Mouse (Mus musculus) liver, adult 2 months (tissue): ENCODE measurements around the gene Defb45. TPM values are rescaled to one million over a fixed set of nuclear protein-coding genes. Genes with fewer than 3 reads are reported as not detected.

Experiments
- DNase-seq: peaks from one replicate; pipeline ENCODE4 v3.0.0-alpha.2; 2011; ENCODE audit warnings: low read depth, low spot score; ENCODE audit errors: extremely low read depth
- H3K27ac ChIP-seq: fragments of 200-500 bp; replicated peaks from 2 replicates; pipeline ENCODE4 v1.5.1; 2012; ENCODE audit warnings: low read depth, mild to moderate bottlenecking, control low read depth, inconsistent platforms, low read length; ENCODE audit not compliant: insufficient read depth
- H3K27me3 ChIP-seq: fragments of 200-500 bp; 2 replicates; pipeline ENCODE4 v1.6.1; 2012; ENCODE audit warnings: mild to moderate bottlenecking, moderate library complexity, low read length, inconsistent platforms; ENCODE audit not compliant: control insufficient read depth, insufficient read depth
- H3K36me3 ChIP-seq: fragments of 200-500 bp; 2 replicates; pipeline ENCODE4 v1.6.1; 2012; ENCODE audit warnings: low read length, inconsistent platforms; ENCODE audit not compliant: control insufficient read depth, insufficient read depth
- H3K4me1 ChIP-seq: fragments of 200-500 bp; 2 replicates; pipeline ENCODE4 v1.6.1; 2011; ENCODE audit warnings: low read length; ENCODE audit not compliant: control insufficient read depth, insufficient read depth
- H3K4me3 ChIP-seq: fragments of 200-500 bp; 2 replicates; pipeline ENCODE4 v1.5.1; 2011; ENCODE audit warnings: low read depth, mild to moderate bottlenecking, control low read depth, low read length, moderate library complexity; ENCODE audit not compliant: insufficient read depth
- H3K79me2 ChIP-seq: fragments of 200-500 bp; 2 replicates; pipeline ENCODE4 v1.6.1; 2012; ENCODE audit warnings: inconsistent platforms, mild to moderate bottlenecking, low read length, moderate library complexity; ENCODE audit not compliant: control insufficient read depth, insufficient read depth
- H3K9ac ChIP-seq: fragments of 200-500 bp; 2 replicates; pipeline ENCODE4 v1.6.1; 2012; ENCODE audit warnings: low read depth, mild to moderate bottlenecking, control low read depth, inconsistent platforms, low read length
- CTCF ChIP-seq: fragments of 200-500 bp; IDR thresholded peaks from 2 replicates; pipeline ENCODE4 v1.5.1; 2011; ENCODE audit warnings: low read depth, low read length, control low read depth
- POLR2A ChIP-seq: fragments of 200-500 bp; IDR thresholded peaks from 2 replicates; pipeline ENCODE4 v1.6.1; 2011; ENCODE audit warnings: low read length, control low read depth; ENCODE audit not compliant: insufficient read depth; ENCODE audit errors: extremely low read depth
- WGBS: fragments of 180-500 bp; shearing (Covaris S2); methylation state at CpG from one replicate; pipeline ENCODE4 v1.1.7; 2018; 5-methylcytosine and 5-hydroxymethylcytosine counted together
- polyA plus RNA-seq: library from polyadenylated mRNA; depleted of rRNA; stranded (reverse); fragments of >200 nt; gene quantifications from 2 replicates; pipeline ENCODE4 v1.2.3, GENCODE M21; 2012
- total RNA-seq: library from RNA; depleted of rRNA; stranded (reverse); fragments of >200 nt; gene quantifications from 2 replicates; pipeline ENCODE4 v1.2.3, GENCODE M21; 2014

The Defb45 gene
- total and polyA plus RNA-seq, 2 experiments, result not detected

DNA sequence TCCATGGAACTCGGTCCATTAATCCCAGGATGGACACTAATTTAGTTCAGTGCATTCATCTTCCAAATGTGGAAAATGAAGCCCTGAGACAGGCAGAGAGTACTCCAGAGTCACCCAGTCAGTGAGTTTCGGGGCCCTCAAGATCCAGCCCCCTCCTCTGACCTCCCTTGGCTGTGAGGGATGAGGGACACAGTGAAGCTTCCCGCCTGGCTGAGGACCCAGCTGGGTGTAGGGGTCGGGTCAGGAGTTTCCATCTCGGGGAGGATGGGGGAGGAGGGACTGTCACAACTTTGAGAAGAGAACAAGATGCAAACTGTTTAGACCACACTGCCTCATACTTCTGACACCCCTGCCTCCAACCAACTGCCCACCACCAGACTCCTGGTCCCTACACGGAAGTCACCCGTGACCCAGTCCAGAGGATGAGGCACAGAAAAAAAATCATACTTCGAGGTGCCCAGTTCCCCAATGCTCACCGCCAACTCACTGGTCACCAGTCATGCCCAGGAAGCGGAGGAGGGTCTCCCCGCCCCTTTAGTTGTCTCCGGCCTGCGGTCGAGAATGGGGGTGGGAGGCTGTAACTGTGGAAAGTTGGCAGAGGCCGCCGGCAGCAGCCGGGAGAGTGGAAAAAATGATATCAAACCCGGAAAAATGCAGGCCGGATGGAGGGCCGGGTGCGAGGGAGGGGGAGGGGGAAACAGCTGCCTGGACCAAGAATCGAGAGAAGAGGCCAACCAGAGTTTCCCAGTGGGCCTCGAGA, 37.2 kb upstream of the Defb45 start:
- peak overlapping the region; percentile 76 for H3K27ac ChIP-seq
- 0 out of 2 replicates have a peak, but pooled peaks cover 2% of the 10 kb centered on the region for H3K27me3 ChIP-seq
- no peak for DNase-seq
- peak overlapping the region; percentile 57 for H3K9ac ChIP-seq
- no peaks in the 10 kb centered on the region for H3K36me3 ChIP-seq
- TF ChIP-seq POLR2A (no peak), CTCF (no peak)
- H3K4me3 ChIP-seq, result peak overlapping the region; percentile 40
- no peaks in the 10 kb centered on the region for H3K79me2 ChIP-seq
- H3K4me1 ChIP-seq, result no peaks in the 10 kb centered on the region
- WGBS, result 67% methylated on average over 23 of the region's 23 CpGs

DNA sequence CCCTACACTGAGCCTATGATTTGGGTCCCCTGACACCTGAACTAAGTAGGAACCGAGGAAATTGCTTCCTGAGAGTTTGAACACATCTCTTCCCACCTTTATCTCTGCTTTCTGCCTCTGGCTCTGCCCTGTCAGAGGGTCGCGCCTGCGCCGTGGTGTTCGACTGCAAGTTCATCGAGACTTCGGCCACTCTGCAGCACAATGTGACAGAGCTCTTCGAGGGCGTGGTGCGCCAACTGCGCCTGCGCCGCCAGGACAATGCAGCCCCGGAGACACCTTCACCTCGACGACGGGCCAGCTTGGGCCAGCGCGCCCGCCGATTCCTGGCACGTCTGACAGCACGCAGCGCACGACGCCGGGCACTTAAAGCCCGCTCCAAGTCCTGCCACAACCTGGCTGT, 35.1 kb upstream of the Defb45 start:
- no peak overlapping the region for H3K4me3 ChIP-seq
- TF ChIP-seq CTCF, result no peak
- no peak for TF ChIP-seq POLR2A
- no peaks in the 10 kb centered on the region for H3K79me2 ChIP-seq
- H3K9ac ChIP-seq, result no peak overlapping the region
- 0 out of 2 replicates have a peak, but pooled peaks cover 2% of the 10 kb centered on the region for H3K27me3 ChIP-seq
- H3K4me1 ChIP-seq, result peaks cover 1% of the 10 kb centered on the region
- no peak for DNase-seq
- WGBS, result 75% methylated on average over 29 of the region's 29 CpGs
- H3K27ac ChIP-seq, result no peak overlapping the region
- H3K36me3 ChIP-seq, result no peaks in the 10 kb centered on the region

DNA sequence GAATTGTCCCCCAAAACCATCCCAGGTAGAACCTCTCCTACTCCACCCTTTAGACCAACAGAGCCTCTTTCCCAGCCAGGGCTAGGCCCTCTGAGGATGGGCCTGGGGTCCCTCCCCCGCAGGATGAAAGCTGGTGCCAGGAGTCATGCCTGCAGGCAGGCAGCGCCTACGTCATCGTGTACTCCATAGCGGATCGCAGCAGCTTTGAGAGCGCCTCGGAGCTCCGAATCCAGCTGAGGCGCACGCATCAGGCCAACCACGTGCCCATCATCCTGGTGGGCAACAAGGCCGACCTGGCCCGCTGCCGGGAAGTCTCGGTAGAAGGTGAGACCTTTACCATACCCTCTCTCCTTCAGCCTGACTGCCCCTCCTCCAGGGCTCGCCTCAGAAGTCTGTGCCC, 34.1 kb upstream of the Defb45 start:
- TF ChIP-seq POLR2A, result no peak
- TF ChIP-seq CTCF, result no peak
- 0 out of 2 replicates have a peak, but pooled peaks cover 2% of the 10 kb centered on the region for H3K27me3 ChIP-seq
- no peak for DNase-seq
- H3K4me1 ChIP-seq, result peaks cover 4% of the 10 kb centered on the region
- no peak overlapping the region for H3K9ac ChIP-seq
- H3K36me3 ChIP-seq, result no peaks in the 10 kb centered on the region
- no peak overlapping the region for H3K27ac ChIP-seq
- H3K4me3 ChIP-seq, result no peak overlapping the region
- 40% methylated on average over 17 of the region's 17 CpGs for WGBS
- H3K79me2 ChIP-seq, result no peaks in the 10 kb centered on the region

DNA sequence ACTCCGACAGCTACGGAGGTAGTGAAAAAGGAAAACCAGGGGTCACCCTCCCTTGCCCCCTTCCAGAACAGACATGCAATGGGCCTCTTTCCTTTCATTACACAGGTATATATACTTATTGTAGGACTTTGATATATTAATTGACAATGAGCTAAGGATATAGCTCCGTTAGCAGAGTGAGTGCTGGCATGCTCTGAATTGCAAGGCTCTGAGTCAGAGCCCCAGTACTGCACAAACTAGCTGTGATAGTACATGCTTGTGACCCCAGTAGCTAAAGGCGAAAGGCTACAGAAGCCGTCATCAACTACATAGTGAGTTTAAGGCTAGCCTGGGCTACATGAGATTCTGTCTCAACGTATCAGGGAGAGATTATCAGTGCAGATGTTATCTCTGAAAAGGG, 30.7 kb upstream of the Defb45 start:
- Histone ChIP-seq H3K27me3 (0 out of 2 replicates have a peak, but pooled peaks cover 2% of the 10 kb centered on the region), H3K36me3 (no peaks in the 10 kb centered on the region), H3K79me2 (no peaks in the 10 kb centered on the region), H3K4me3 (no peak overlapping the region), H3K27ac (no peak overlapping the region), H3K9ac (no peak overlapping the region), H3K4me1 (peaks cover 4% of the 10 kb centered on the region)
- no peak for DNase-seq
- WGBS, result 84% methylated on average over 6 of the region's 6 CpGs
- TF ChIP-seq CTCF (no peak), POLR2A (no peak)

DNA sequence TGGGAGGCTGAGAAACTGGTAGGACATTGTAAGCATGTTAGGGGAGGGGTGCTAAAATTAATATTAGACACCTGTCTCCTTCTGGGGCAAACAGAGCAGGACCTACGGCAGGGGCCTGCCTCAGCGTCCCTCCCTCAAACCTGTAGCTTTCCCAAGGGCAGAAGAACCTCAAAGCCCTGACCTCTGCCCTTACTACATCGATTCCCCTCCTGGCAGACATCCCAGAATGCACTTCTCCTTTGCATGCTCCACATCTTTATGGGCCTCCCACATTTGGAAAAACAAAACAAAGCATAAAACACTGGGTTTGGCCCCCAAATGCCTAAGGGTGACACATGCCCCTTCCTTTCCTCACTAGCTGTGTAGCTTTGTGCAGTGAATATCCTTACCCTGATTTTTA, 30.0 kb upstream of the Defb45 start:
- TF ChIP-seq POLR2A, result no peak
- no peak for TF ChIP-seq CTCF
- WGBS, result 14% methylated on average over 3 of the region's 3 CpGs
- Histone ChIP-seq H3K27ac (no peak overlapping the region), H3K36me3 (no peaks in the 10 kb centered on the region), H3K79me2 (no peaks in the 10 kb centered on the region), H3K4me1 (peaks cover 4% of the 10 kb centered on the region), H3K4me3 (no peak overlapping the region), H3K9ac (no peak overlapping the region), H3K27me3 (0 out of 2 replicates have a peak, but pooled peaks cover 2% of the 10 kb centered on the region)
- peak; percentile 52 for DNase-seq

DNA sequence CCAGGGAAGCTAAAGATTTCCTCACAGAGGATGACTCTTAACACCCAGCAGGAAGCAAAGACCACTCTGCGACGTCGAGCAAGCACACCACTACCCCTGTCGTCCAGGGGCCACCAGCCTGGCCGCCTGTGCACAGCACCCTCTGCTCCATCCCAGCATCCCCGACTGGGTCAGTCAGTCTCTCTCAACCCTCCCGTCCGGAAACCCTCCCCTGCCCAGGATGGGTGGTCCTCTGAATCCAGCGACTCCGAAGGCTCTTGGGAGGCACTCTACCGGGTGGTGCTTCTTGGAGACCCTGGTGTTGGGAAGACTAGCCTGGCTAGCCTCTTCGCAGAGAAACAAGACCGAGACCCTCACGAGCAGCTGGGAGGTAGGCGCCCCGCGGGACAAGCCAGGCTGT, 28.9 kb upstream of the Defb45 start:
- Histone ChIP-seq H3K4me1 (peaks cover 4% of the 10 kb centered on the region), H3K27me3 (no peaks in the 10 kb centered on the region), H3K36me3 (no peaks in the 10 kb centered on the region), H3K4me3 (peak overlapping the region; percentile 18; the same call in 1 of the 2 replicates), H3K9ac (no peak overlapping the region), H3K79me2 (no peaks in the 10 kb centered on the region), H3K27ac (no peak overlapping the region)
- 63% methylated on average over 17 of the region's 17 CpGs for WGBS
- no peak for DNase-seq
- TF ChIP-seq POLR2A (no peak), CTCF (no peak)
